Mouse (Mus musculus) left cerebral cortex, adult 8-10 months (tissue): Measurements from ENCODE around the gene P2ry6. TPM values are rescaled to one million over a fixed set of nuclear protein-coding genes. Genes with fewer than 3 reads are reported as not detected.

Experiments used
- DNase-seq, 2 experiments: peaks; one replicate each; pipeline ENCODE4 v3.0.0; 2022; ENCODE audit warnings: low spot score in 2 of 2
- total RNA-seq, 4 experiments: library from RNA; stranded (reverse); gene quantifications; 2 replicates each; pipeline ENCODE4 v1.2.4; 2022

The P2ry6 gene
- total RNA-seq, 4 experiments from 2014 or later = 2.0 to 7.4 (median 4.9) TPM

GRCm38 (mm10) chr7:100990636-100991311, 16.3 kb upstream of the P2ry6 start:
- DNase-seq = no peak

GRCm38 (mm10) chr7:100988092-100988491, 13.6 kb upstream of the P2ry6 start:
- peak in 1 of 2 experiments; percentile 50 for DNase-seq

- DNase-seq = no peak
These were observed 10.3 kb upstream of the P2ry6 start for GRCm38 (mm10) chr7:100984452-100985395.

- DNase-seq = peak in 1 of 2 experiments; percentile 15
These were observed 4.7 kb upstream of the P2ry6 start for GRCm38 (mm10) chr7:100979175-100979574.

- no peak for DNase-seq
These were observed 3.7 kb upstream of the P2ry6 start for GRCm38 (mm10) chr7:100978171-100978570.

GRCm38 (mm10) chr7:100972875-100973274, 1.6 kb downstream of the P2ry6 start:
- DNase-seq = no peak

GRCm38 (mm10) chr7:100968874-100969659, 5.4 kb downstream of the P2ry6 start:
- DNase-seq = no peak

GRCm38 (mm10) chr7:100968376-100968775, 6.1 kb downstream of the P2ry6 start:
- DNase-seq = no peak

GRCm38 (mm10) chr7:100967850-100968249, 6.6 kb downstream of the P2ry6 start:
- DNase-seq = no peak

- DNase-seq = no peak
These were observed 8.4 kb downstream of the P2ry6 start for GRCm38 (mm10) chr7:100966014-100966413.

- DNase-seq = no peak
These were observed 9.4 kb downstream of the P2ry6 start for GRCm38 (mm10) chr7:100965079-100965478.

- DNase-seq = no peak
These were observed 10.2 kb downstream of the P2ry6 start for GRCm38 (mm10) chr7:100964242-100964641.

- no peak for DNase-seq
These were observed 11.1 kb downstream of the P2ry6 start for GRCm38 (mm10) chr7:100963381-100963780.

- DNase-seq = no peak
These were observed 13.3 kb downstream of the P2ry6 start for GRCm38 (mm10) chr7:100961146-100961545.

- no peak for DNase-seq
These were observed 14.0 kb downstream of the P2ry6 start for GRCm38 (mm10) chr7:100960462-100960861.

- no peak for DNase-seq
These were observed 16.0 kb downstream of the P2ry6 start for GRCm38 (mm10) chr7:100958426-100958825.

GRCm38 (mm10) chr7:100952686-100953085, 21.8 kb downstream of the P2ry6 start:
- no peak for DNase-seq

- DNase-seq = no peak
These were observed 22.5 kb downstream of the P2ry6 start for GRCm38 (mm10) chr7:100951903-100952302.

GRCm38 (mm10) chr7:100950481-100951010, 23.9 kb downstream of the P2ry6 start:
- no peak for DNase-seq

GRCm38 (mm10) chr7:100950031-100950430, 24.4 kb downstream of the P2ry6 start:
- no peak for DNase-seq

GRCm38 (mm10) chr7:100944738-100945137, 29.7 kb downstream of the P2ry6 start:
- no peak for DNase-seq
